Mouse (Mus musculus): ENCODE measurements around the gene 5830411N06Rik.

The 5830411N06Rik gene

GRCm38 (mm10) chr7:140247216-140247615 is at the start of gene 5830411N06Rik:
Gene 5830411N06Rik, plus strand, starts transcription at chr7:140247284.
- no peak for DNase-seq (ENCODE audit: low spot score)

- DNase-seq (ENCODE audit: low spot score) = no peak
These were observed 46.0 kb upstream of the 5830411N06Rik start for GRCm38 (mm10) chr7:140201090-140201489.

GRCm38 (mm10) chr7:140205864-140206263 is 41.2 kb upstream of the 5830411N06Rik start, which contains the start of gene Olfr524:
Gene Olfr524, minus strand, starts transcription at chr7:140205964.
- DNase-seq (ENCODE audit: low spot score) = no peak

GRCm38 (mm10) chr7:140206904-140207303 is 40.2 kb upstream of the 5830411N06Rik start:
- no peak for DNase-seq (ENCODE audit: low spot score)

- DNase-seq (ENCODE audit: low spot score) = no peak
These were observed 38.9 kb upstream of the 5830411N06Rik start for GRCm38 (mm10) chr7:140208153-140208552.

- DNase-seq (ENCODE audit: low spot score) = no peak
These were observed 38.4 kb upstream of the 5830411N06Rik start for GRCm38 (mm10) chr7:140208677-140209076.

- no peak for DNase-seq (ENCODE audit: low spot score)
These were observed 33.2 kb upstream of the 5830411N06Rik start for GRCm38 (mm10) chr7:140213841-140214240.

GRCm38 (mm10) chr7:140217967-140218366 is 29.1 kb upstream of the 5830411N06Rik start, which contains the start of gene Cd163l1:
Gene Cd163l1, plus strand, starts transcription at chr7:140218267.
- DNase-seq (ENCODE audit: low spot score) = no peak

GRCm38 (mm10) chr7:140219268-140219667 is 27.8 kb upstream of the 5830411N06Rik start:
- peak; percentile 12 for DNase-seq (ENCODE audit: low spot score)

- no peak for DNase-seq (ENCODE audit: low spot score)
These were observed 26.7 kb upstream of the 5830411N06Rik start for GRCm38 (mm10) chr7:140220375-140220774.

- DNase-seq (ENCODE audit: low spot score) = no peak
These were observed 22.9 kb upstream of the 5830411N06Rik start for GRCm38 (mm10) chr7:140224209-140224608.

- no peak for DNase-seq (ENCODE audit: low spot score)
These were observed 18.6 kb upstream of the 5830411N06Rik start for GRCm38 (mm10) chr7:140228476-140228875.

- no peak for DNase-seq (ENCODE audit: low spot score)
These were observed 16.1 kb upstream of the 5830411N06Rik start for GRCm38 (mm10) chr7:140231026-140231425.

- no peak for DNase-seq (ENCODE audit: low spot score)
These were observed 13.4 kb upstream of the 5830411N06Rik start for GRCm38 (mm10) chr7:140233696-140234095.

- DNase-seq (ENCODE audit: low spot score) = no peak
These were observed 6.8 kb downstream of the 5830411N06Rik start for GRCm38 (mm10) chr7:140253780-140254299.

- DNase-seq (ENCODE audit: low spot score) = no peak
These were observed 48.7 kb downstream of the 5830411N06Rik start for GRCm38 (mm10) chr7:140295746-140296145.

GRCm38 (mm10) chr7:140296876-140297275 is 49.8 kb downstream of the 5830411N06Rik start:
- DNase-seq (ENCODE audit: low spot score) = no peak

- DNase-seq (ENCODE audit: low spot score) = no peak
These were observed 52.3 kb downstream of the 5830411N06Rik start for GRCm38 (mm10) chr7:140299416-140299815.

GRCm38 (mm10) chr7:140319861-140320385 is 72.8 kb downstream of the 5830411N06Rik start:
- DNase-seq (ENCODE audit: low spot score) = no peak

- DNase-seq (ENCODE audit: low spot score) = no peak
These were observed 73.5 kb downstream of the 5830411N06Rik start, which contains the start of gene Olfr525 for GRCm38 (mm10) chr7:140320558-140320957. Gene Olfr525, plus strand, starts transcription at chr7:140320858.

- DNase-seq (ENCODE audit: low spot score) = no peak
These were observed 74.1 kb downstream of the 5830411N06Rik start for GRCm38 (mm10) chr7:140321135-140321534.

GRCm38 (mm10) chr7:140329766-140330304 is 82.8 kb downstream of the 5830411N06Rik start:
- no peak for DNase-seq (ENCODE audit: low spot score)

GRCm38 (mm10) chr7:140333717-140334116 is 86.6 kb downstream of the 5830411N06Rik start, which contains the start of gene Olfr527:
Gene Olfr527, plus strand, starts transcription at chr7:140334017.
- no peak for DNase-seq (ENCODE audit: low spot score)
